Mouse (Mus musculus) CH12.LX (cell line): Measurements from ENCODE around the gene Kitl. TPM values are rescaled to one million over a fixed set of nuclear protein-coding genes. Genes with fewer than 3 reads are reported as not detected.

Experiments used
- DNase-seq: peaks from one replicate; pipeline ENCODE4 v3.0.0-alpha.2; 2013; ENCODE audit errors: extremely low read depth
- H3K27ac ChIP-seq: 2 replicates; pipeline ENCODE4 v1.5.1; 2012; ENCODE audit warnings: low read depth, mild to moderate bottlenecking, control low read depth, moderate library complexity; ENCODE audit not compliant: insufficient read depth
- H3K27me3 ChIP-seq: replicated peaks from 2 replicates; pipeline ENCODE3; 2012; ENCODE audit warnings: inconsistent platforms
- H3K36me3 ChIP-seq, 2 experiments: replicated peaks in 1 of 2; 2 replicates each; pipeline versions ENCODE3 to v1.6.1; 2012; ENCODE audit warnings: inconsistent platforms in 1 of 2, low read length in 1 of 2, mild to moderate bottlenecking in 1 of 2, mixed read lengths in 1 of 2, moderate library complexity in 1 of 2; ENCODE audit not compliant: control insufficient read depth in 1 of 2, insufficient read depth in 1 of 2
- H3K4me1 ChIP-seq, 2 experiments: 2 replicates each; pipeline ENCODE4 v1.6.1; 2012; ENCODE audit warnings: inconsistent platforms in 1 of 2, moderate library complexity in 1 of 2; ENCODE audit not compliant: insufficient read depth in 2 of 2, control insufficient read depth in 1 of 2
- H3K4me2 ChIP-seq: 2 replicates; pipeline ENCODE4 v1.6.1; 2012; ENCODE audit warnings: low read depth, mild to moderate bottlenecking, control low read depth; ENCODE audit not compliant: poor library complexity, insufficient read depth, severe bottlenecking
- H3K4me3 ChIP-seq, 3 experiments: fragments of 150-350 bp in 1 of 3; sonication (generic) in 1 of 3; replicated peaks in 1 of 3; 2 replicates each; pipeline versions ENCODE3 to v1.5.1; 2011 to 2012; ENCODE audit warnings: low read depth in 2 of 3, low read length in 2 of 3, mild to moderate bottlenecking in 2 of 3, moderate library complexity in 2 of 3, control low read depth in 1 of 3, improper control_type of control experiment in 1 of 3, inconsistent platforms in 1 of 3, mixed read lengths in 1 of 3; ENCODE audit not compliant: poor library complexity in 1 of 3
- H3K79me2 ChIP-seq: replicated peaks from 2 replicates; pipeline ENCODE4 v1.6.1; 2012; ENCODE audit warnings: mild to moderate bottlenecking, moderate library complexity; ENCODE audit not compliant: control insufficient read depth, poor library complexity, insufficient read depth, severe bottlenecking; ENCODE audit errors: extremely low read depth
- H3K9ac ChIP-seq: 2 replicates; pipeline ENCODE4 v1.6.1; 2012; ENCODE audit warnings: low read depth, mild to moderate bottlenecking, control low read depth, moderate library complexity; ENCODE audit not compliant: insufficient read depth
- H3K9me3 ChIP-seq: replicated peaks from 2 replicates; pipeline ENCODE3; 2012; ENCODE audit warnings: low read length, inconsistent platforms, mixed read lengths
- BHLHE40 ChIP-seq: IDR thresholded peaks from 2 replicates; pipeline ENCODE4 v1.6.1; 2011; ENCODE audit warnings: mild to moderate bottlenecking, low read depth, low read length, improper control_type of control experiment
- CHD1 ChIP-seq: IDR thresholded peaks from 2 replicates; pipeline ENCODE4 v1.6.1; 2012; ENCODE audit warnings: low read depth, low read length, improper control_type of control experiment, inconsistent platforms
- CTCF ChIP-seq, 2 experiments: IDR thresholded peaks in 1 of 2; conservative IDR thresholded peaks in 1 of 2; 2 replicates each; pipeline ENCODE4 v1.5.1; 2011 to 2012; ENCODE audit warnings: low read depth in 2 of 2, low read length in 2 of 2, improper control_type of control experiment in 1 of 2, inconsistent platforms in 1 of 2, mild to moderate bottlenecking in 1 of 2, moderate library complexity in 1 of 2
- GABPA ChIP-seq: IDR thresholded peaks from 2 replicates; pipeline ENCODE4 v1.6.1; 2012; ENCODE audit warnings: low read depth, low read length, improper control_type of control experiment, inconsistent platforms; ENCODE audit not compliant: insufficient replicate concordance
- HCFC1 ChIP-seq: IDR thresholded peaks from 2 replicates; pipeline ENCODE4 v1.6.1; 2012; ENCODE audit warnings: low read depth, mild to moderate bottlenecking, inconsistent platforms, low read length, improper control_type of control experiment
- JUN ChIP-seq: IDR thresholded peaks from 2 replicates; pipeline ENCODE4 v1.6.1; 2011; ENCODE audit warnings: low read depth, mild to moderate bottlenecking, low read length, improper control_type of control experiment, moderate library complexity; ENCODE audit not compliant: insufficient read depth
- JUND ChIP-seq: conservative IDR thresholded peaks from 2 replicates; pipeline ENCODE4 v1.6.1; 2011; ENCODE audit warnings: low read depth, low read length, improper control_type of control experiment
- KAT2A ChIP-seq: IDR thresholded peaks from 2 replicates; pipeline ENCODE4 v1.6.1; 2012; ENCODE audit warnings: low read length, improper control_type of control experiment, inconsistent platforms; ENCODE audit not compliant: insufficient replicate concordance
- MAZ ChIP-seq: IDR thresholded peaks from 2 replicates; pipeline ENCODE4 v1.6.1; 2012; ENCODE audit warnings: low read depth, mild to moderate bottlenecking, inconsistent platforms, low read length, improper control_type of control experiment, moderate library complexity
- MXI1 ChIP-seq: IDR thresholded peaks from 2 replicates; pipeline ENCODE4 v1.6.1; 2011; ENCODE audit warnings: mild to moderate bottlenecking, low read depth, low read length, improper control_type of control experiment
- NELFE ChIP-seq: IDR thresholded peaks from 2 replicates; pipeline ENCODE4 v1.6.1; 2011; ENCODE audit warnings: low read depth, low read length, improper control_type of control experiment
- NRF1 ChIP-seq: IDR thresholded peaks from 2 replicates; pipeline ENCODE4 v1.6.1; 2014; ENCODE audit warnings: low read depth, mild to moderate bottlenecking, inconsistent platforms, low read length, improper control_type of control experiment, moderate library complexity
- POLR2A ChIP-seq: IDR thresholded peaks from 2 replicates; pipeline ENCODE4 v1.6.1; 2011; ENCODE audit warnings: low read depth, mild to moderate bottlenecking, improper control_type of control experiment, low read length
- RCOR1 ChIP-seq: conservative IDR thresholded peaks from 2 replicates; pipeline ENCODE4 v1.6.1; 2012; ENCODE audit warnings: low read depth, mild to moderate bottlenecking, inconsistent platforms, low read length, improper control_type of control experiment
- SIN3A ChIP-seq: IDR thresholded peaks from 2 replicates; pipeline ENCODE4 v1.6.1; 2012; ENCODE audit warnings: low read length, improper control_type of control experiment, inconsistent platforms
- SMC3 ChIP-seq: IDR thresholded peaks from 2 replicates; pipeline ENCODE4 v1.6.1; 2011; ENCODE audit warnings: low read depth, low read length, improper control_type of control experiment
- TBP ChIP-seq: conservative IDR thresholded peaks from 2 replicates; pipeline ENCODE4 v1.6.1; 2011; ENCODE audit warnings: low read depth, low read length, improper control_type of control experiment
- USF1 ChIP-seq: IDR thresholded peaks from 2 replicates; pipeline ENCODE4 v1.6.1; 2014; ENCODE audit warnings: low read depth, mild to moderate bottlenecking, inconsistent platforms, low read length, improper control_type of control experiment
- ZNF384 ChIP-seq: IDR thresholded peaks from 2 replicates; pipeline ENCODE4 v1.6.1; 2012; ENCODE audit warnings: low read depth, low read length, improper control_type of control experiment, inconsistent platforms
- dilution Hi-C: fragments of 300-500 bp; cut with MboI; formaldehyde crosslinking; loops from 2 replicates; pipeline ENCODE4 v1.14.3; 2020; ENCODE audit warnings: low sequenced_read_pairs; ENCODE audit not compliant: extremely low pct_unique_long_range_greater_than_20kb, extremely low pct_ligation_motif_present
- in situ Hi-C: fragments of 300-500 bp; cut with MboI; formaldehyde crosslinking; loops from 3 replicates; pipeline ENCODE4 v1.14.3; 2019; ENCODE audit warnings: low sequenced_read_pairs, low pct_ligation_motif_present, low pct_unique_long_range_greater_than_20kb, mixed read lengths
- polyA plus RNA-seq: library from polyadenylated mRNA; unstranded; fragments of >175 nt; gene quantifications from 2 replicates; pipeline ENCODE4 v1.2.1, GENCODE M21; 2012; ENCODE audit warnings: low read depth; ENCODE audit not compliant: insufficient read length
- total RNA-seq, 2 experiments: library from RNA; depleted of rRNA; stranded (reverse); fragments of 300-350 nt in 1 of 2; fragments of >200 nt in 1 of 2; gene quantifications; 2 replicates each; pipeline ENCODE4 v1.2.3; 2012 to 2014

Kitl gene
- total and polyA plus RNA-seq, 3 experiments: not detected

GRCm38 (mm10) chr10:100003797-100004196 is 11.6 kb upstream of the Kitl start:
- Histone ChIP-seq H3K4me2 (no peak overlapping the region), H3K27me3 (no peaks in the 10 kb centered on the region), H3K4me1 (no peaks in the 10 kb centered on the region), H3K36me3 (no peaks in the 10 kb centered on the region), H3K79me2 (no peaks in the 10 kb centered on the region), H3K27ac (no peak overlapping the region), H3K4me3 (no peak overlapping the region), H3K9me3 (peaks cover 63% of the 10 kb centered on the region), H3K9ac (no peak overlapping the region)
- in situ Hi-C loops: no loop called here
- dilution Hi-C loops: no loop called here
- DNase-seq: no peak
- TF ChIP-seq RCOR1: no peak
- no peak for TF ChIP-seq TBP
- TF ChIP-seq POLR2A: no peak
- no peak for TF ChIP-seq NRF1
- no peak for TF ChIP-seq JUN
- no peak for TF ChIP-seq JUND

GRCm38 (mm10) chr10:100009681-100010080 is 5.7 kb upstream of the Kitl start:
- Histone ChIP-seq H3K4me3 (no peak overlapping the region), H3K4me2 (no peak overlapping the region), H3K9me3 (peaks cover 61% of the 10 kb centered on the region), H3K27me3 (no peaks in the 10 kb centered on the region)
- no peak for TF ChIP-seq HCFC1
- no peak for TF ChIP-seq USF1
- TF ChIP-seq TBP: no peak
- TF ChIP-seq SMC3: no peak
- TF ChIP-seq SIN3A: no peak
- no peak for TF ChIP-seq MAZ
- no peak for TF ChIP-seq RCOR1
- no peak for TF ChIP-seq BHLHE40
- TF ChIP-seq KAT2A: no peak
- TF ChIP-seq CTCF (conservative IDR thresholded peaks at IDR 0.05 in 1 of 2, IDR thresholded peaks at IDR 0.05 in 1 of 2; ENCODE audit: low read depth in 2 of 2, low read length in 2 of 2): no peak
- TF ChIP-seq ZNF384: no peak
- TF ChIP-seq GABPA: no peak
- TF ChIP-seq JUN: no peak
- TF ChIP-seq CHD1: no peak
- no peak for TF ChIP-seq JUND
- no peak for TF ChIP-seq NELFE
- TF ChIP-seq MXI1: no peak
- TF ChIP-seq, all 38 proteins: peak for 0
- H3K4me1 ChIP-seq: no peaks in the 10 kb centered on the region
- dilution Hi-C loops (no loop called here), in situ Hi-C loops (no loop called here)
- no peaks in the 10 kb centered on the region for H3K79me2 ChIP-seq
- no peak overlapping the region for H3K27ac ChIP-seq
- no peak for DNase-seq
- H3K36me3 ChIP-seq: no peaks in the 10 kb centered on the region
- no peak overlapping the region for H3K9ac ChIP-seq
